Mouse (Mus musculus) T-helper 2 cell (primary cell): ENCODE data around the gene 1700012P22Rik.

Experiments
- in situ Hi-C: fragments of 300-600 bp; cut with MboI, MseI; formaldehyde crosslinking; loops from one replicate; pipeline ENCODE4 v1.15.1; 2025; ENCODE audit warnings: high pct_unique_total_duplicates

The 1700012P22Rik gene

DNA sequence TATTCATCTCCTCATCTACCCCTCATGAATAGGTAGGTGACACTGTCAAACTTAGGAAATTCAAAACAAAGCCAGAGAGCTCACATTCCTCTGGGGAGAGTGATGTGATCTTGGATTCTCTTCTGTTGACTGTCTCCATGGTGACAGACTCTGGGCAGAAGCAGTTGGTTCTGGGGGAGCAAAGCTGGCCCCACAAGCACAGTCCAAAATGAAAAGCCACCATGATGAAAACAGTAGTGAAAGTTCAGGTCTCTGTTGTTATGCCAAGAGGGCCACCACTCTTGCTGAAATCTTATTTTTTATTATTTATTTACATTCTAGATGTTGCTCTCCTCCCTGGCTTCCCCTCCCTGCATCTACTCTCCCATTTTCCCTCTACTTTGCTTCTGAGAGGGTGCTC is at the start of gene 1700012P22Rik:
Gene 1700012P22Rik (minus strand): TSS at position 101 of the 400 bp plus-strand sequence.
- in situ Hi-C loops, result no loop called here

DNA sequence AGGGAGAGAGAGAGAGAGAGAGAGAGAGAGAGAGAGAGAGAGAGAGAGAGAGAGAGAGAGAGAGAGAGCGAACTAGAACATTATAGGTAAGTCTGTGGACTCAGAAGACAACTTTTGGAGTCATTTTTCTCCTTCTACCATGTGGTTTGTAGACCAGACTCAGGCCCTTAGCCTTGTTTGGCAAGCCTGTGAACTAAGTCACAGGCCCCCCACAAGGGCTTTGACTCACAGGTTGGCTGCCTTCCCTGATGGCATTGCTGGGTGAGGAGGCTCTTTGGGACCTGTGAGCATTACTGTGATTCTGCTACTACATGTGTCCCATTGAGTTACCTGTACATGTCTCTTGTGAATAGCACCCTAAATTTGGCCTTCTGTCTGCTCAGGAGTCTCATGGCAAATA is 29.5 kb upstream of the 1700012P22Rik start:
- in situ Hi-C loops, result no loop called here

DNA sequence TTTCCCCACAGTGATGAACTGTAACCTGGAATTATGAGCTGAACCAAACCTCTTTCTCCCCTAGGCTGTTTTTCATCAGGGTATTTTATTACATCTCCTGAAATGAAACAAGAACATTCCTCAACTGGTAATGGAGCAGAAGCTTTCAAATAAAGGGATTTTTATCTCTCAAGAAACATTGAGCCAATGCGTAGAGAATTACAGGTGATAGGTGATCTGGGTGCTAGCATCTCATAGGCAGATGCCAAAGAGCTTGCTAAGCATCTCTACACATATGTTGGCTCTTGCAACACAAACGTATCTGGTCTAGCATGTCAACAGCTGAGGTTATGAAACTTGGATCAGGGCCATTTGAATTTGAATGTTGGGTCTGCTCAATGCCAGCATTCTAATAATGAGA is 26.6 kb upstream of the 1700012P22Rik start:
- in situ Hi-C loops, result no loop called here

DNA sequence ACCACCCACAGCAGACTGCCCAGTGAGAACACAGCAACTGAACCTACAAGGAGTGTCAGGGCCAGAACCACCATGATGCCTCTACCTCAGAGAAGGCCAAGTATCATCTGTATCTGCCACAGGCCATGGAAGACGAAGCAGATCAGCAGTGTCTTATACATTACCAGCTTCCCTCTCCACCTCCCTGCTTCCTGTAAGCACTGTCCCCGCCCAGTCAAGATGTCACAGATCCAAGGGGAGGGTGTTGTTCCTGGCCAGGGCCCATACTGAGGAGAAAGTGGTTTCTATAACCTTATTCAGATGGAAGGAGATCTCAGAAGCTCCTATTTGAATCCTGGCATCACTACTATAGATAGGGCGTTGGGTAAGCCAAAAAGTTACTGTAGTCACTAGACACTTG is 25.1 kb upstream of the 1700012P22Rik start, which contains the start of gene Aadacl3:
Gene Aadacl3 (minus strand): TSS at position 101 of the 400 bp plus-strand sequence.
- in situ Hi-C loops, result no loop called here

DNA sequence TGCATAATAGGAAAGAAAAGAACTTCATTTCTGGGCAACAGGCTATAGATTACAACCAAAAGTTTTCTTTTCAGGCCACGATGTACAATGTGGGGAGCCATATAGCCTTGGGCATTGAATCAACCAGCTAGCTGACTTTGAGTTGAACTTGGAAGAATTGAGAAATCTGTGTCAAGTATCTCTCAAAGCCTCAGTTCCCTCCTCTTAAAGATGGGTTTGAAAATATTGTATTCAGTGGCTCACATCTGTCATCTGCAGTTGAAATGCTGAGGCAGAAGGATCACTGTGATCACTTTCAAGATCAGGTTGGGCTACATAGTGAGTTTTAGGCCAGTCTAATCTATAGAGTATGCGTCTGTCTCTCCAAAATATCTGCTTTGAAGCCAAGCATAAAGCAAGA is 14.6 kb upstream of the 1700012P22Rik start, which contains the start of gene Gm9944:
Gene Gm9944 (minus strand): TSS at position 101 of the 400 bp plus-strand sequence.
- in situ Hi-C loops, result no loop called here

DNA sequence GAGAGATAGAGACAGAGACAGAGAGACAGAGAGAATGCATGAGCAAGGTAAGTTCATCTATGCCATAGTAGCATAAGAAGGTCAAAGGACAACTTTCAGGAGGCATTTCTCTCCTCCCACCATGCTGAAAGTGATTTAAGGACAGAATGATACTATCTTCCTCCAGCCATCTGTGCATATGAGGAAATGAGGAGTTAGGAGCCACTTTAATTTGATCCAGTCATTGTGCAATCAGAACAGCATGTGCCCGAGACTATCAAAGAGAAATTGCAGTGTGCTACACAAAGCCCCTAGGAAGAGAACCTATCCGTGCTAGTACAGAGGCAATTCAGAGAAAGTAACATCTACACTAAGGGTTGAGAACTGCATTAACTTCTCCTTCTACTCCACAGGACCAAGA is 10.0 kb upstream of the 1700012P22Rik start:
- in situ Hi-C loops, result no loop called here

DNA sequence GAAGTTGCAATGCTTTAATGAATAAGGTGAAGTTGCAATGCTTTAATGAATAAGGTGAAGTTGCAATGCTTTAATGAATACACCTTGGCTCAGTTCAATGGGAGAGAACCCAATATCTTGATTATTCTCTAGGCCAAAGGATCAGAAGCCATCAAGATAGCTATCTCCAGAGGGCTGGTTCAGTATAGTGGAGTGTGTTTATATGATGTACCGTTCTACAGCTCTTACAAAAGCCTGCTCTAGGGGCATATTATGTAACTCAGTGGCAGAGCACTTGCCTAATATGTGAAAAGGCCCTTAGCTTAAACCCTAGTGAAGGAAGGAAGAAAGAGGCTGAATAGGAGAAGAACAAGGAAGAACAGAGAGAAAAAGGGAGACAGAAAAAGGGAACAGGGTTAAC is 3.0 kb upstream of the 1700012P22Rik start:
- in situ Hi-C loops, result no loop called here

DNA sequence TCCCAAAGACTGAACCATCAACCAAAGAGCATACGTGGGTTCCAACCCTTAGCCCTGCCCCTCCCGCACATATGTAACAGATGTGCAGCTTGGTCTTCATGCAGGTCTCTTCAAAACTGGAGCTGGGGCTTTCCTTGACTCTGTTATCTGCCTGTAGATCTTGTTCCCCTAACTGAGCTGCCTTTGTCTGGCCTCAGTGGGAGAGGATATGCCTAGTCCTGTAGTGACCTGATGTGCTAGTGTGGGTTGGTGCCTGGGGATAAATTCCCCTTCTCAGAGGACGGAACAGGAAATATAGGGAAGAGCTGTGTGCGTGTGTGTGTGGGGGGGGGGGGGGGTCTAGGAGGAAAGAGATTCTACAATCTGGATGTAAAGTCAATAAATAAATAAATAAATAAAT is 2.5 kb upstream of the 1700012P22Rik start:
- in situ Hi-C loops, result no loop called here

DNA sequence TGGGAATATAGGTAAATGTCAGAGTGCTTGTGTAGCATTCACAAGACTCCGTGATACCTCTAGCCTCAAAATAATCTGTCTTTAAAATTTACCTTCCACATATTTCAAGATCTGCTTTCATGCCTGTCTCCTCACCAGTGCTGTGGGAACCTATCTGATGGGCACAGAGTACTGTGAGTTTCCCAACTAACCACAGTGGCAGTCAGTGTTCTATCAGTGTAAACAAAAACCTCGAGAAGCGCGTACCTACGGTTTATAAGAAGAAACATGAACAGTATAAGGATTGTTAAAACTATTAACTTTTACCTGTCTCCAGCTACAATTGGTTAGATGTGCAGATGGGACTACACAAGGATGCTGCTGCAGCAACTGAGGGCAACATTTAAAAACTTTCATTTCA is 5.4 kb downstream of the 1700012P22Rik start:
- in situ Hi-C loops, result no loop called here

DNA sequence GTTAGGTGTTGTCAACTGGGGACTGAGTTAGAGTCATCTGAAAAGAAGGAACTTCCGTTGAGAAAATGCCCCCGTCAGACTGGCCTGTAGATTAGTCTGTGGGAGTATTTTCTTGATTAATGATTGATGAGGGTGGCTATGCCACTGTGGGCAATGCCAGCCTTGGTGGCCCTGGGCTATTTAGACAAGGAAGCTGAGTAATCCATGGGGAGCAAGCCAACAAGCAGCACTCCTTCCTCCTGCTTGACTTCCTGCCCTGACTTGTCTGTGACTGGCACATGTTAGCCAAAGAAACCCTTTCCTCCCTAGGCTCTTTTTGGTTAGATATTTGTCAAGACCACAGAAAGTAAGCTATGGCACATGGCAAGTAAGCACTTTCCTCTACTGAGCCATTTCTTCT is 7.8 kb downstream of the 1700012P22Rik start:
- in situ Hi-C loops, result no loop called here

DNA sequence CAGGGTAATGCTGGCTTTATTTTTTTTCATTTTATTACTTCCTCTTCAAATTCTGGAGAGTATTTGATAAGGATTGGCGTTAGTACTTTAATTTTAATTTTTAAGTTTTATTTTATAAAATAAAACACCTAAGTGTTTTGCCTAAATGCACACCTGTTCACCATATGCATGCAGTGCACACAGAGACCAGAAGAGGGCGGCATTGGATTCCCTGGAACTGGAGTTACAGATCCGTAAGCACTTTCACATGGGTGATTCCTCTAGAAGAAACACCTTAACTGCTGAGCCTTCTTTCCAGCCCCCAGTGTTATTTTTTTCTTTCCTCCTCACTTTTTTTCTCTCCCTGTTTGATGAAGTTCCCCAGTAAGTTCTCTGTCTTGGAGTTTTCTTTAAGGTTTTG is 9.7 kb downstream of the 1700012P22Rik start:
- in situ Hi-C loops, result no loop called here

DNA sequence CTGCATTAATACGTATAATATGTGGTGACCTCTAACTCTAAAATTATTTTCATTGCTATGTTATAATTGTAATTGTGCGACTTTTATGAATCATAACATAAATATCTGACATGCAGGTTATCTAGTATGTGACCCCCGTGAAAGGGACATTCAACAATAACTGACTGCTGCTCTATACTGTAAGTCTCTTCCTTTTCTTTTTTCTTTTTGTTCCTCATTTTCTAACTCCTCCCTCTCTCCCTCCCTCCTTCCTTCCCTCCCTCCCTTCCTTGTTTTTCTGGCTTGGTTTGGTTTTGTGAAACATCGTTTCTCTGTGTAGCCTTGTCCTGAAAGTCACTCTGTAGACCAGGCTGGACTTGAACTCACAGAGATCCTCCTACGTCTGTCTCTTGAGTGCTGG is 14.0 kb downstream of the 1700012P22Rik start:
- in situ Hi-C loops, result no loop called here

DNA sequence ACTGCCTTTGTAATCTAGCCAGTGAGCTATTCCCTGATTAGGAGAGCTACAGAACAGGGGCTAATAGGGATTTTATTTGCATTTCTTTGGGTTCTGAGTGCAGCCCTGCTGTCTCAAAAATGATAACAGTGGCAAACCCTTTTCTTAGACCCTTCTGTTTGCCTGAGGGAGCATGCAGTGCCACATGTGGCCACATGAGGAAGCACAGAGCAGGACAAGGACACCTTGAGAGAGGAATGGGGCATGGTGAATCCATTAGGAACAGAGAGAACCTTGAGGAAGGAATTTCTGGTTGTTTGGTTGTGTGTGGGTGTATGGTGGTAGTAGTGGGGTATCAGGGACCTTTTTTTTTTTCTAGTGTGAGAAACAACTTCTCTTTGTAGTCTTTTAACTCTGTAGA is 17.9 kb downstream of the 1700012P22Rik start:
- in situ Hi-C loops, result no loop called here

DNA sequence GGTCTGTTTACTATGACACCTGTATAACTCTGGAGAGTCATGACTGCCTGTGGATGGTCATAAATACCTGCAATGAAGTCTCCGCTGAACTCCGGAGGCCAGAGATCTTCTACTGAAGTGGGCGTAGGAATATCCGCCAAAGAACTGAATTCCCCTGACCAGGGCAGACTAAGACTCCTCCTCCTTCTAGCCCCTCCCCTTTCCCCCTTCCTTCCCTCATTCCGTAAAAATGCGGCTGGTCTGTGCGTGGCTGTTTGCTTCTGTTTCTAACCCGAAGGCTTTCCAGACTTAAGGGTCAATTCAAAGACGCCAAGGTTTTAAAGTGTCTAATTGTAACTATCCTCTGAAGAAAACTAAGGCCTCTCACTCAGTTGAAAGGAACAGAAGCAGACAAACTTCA is 30.3 kb downstream of the 1700012P22Rik start, which contains the start of gene Pramef12:
Gene Pramef12 (minus strand): TSS at position 175 of the 400 bp plus-strand sequence.
- in situ Hi-C loops, result no loop called here

DNA sequence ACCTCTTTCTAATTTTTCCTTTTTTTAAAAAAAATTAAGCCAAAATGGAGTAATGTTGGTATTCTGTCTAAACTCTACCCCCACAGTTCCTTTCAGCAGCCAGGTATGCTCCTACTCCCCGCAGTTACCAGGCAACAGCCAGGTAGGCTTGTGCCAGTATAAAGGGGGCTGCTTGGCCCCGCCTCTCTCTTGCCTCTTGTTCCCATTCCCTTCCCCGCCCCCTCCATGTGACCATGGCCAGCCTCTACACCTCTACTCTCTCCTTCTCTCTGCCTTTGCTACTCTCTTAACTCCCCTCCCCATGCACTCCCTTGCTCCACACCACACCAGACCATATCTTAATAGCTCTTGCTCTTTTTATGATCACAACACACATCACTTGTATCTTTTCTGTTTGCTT is 32.3 kb downstream of the 1700012P22Rik start:
- in situ Hi-C loops, result no loop called here

DNA sequence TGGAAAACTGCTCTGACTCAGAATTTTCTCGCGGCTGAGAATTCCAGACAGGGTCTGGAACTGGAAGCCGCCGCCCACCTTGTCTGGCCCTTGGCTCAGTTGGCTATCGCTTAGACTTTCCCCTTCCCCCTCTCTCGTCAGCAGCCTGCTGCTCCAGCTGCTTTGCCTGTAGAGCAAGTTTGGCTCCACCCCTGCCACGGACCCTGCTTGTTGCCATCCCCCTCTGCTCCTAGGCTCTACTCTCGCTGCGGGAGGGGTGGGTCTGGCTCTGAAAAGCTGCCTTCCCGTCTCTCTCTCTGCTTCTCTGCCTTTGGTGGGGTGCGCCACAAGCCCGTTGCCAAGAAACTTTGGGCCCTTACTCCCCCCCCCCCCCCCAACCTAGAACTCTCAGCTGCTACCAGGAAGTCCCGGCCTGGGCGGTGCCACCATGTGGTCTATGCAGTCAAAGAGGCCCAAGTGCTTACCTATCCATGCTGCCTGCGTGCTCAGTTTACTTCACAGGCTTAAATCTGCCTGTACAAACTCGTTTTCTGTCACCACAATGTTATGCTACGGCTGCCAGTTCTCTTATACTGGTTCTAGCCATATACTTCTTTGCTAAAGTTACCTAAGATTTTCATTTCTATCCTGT is 34.0 kb downstream of the 1700012P22Rik start:
- in situ Hi-C loops, result no loop called here

DNA sequence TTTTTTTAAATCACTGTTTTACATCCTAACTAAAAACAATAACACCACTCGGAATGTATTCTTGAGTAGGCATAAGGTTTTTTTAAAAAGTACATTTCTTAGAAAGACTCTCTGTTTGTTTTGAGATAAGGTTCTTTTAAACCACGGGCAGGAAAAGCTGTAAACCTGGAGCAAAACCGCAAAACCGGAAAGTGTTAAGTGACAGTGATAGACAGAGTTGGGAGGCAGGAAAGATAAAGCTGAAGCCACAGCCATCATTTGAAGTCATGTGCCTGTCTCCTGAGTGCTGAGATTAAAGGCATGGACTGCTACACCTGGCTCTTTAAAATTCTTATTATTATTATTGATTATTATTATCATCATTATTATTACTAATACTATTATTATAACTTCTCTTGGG is 35.9 kb downstream of the 1700012P22Rik start:
- in situ Hi-C loops, result no loop called here

DNA sequence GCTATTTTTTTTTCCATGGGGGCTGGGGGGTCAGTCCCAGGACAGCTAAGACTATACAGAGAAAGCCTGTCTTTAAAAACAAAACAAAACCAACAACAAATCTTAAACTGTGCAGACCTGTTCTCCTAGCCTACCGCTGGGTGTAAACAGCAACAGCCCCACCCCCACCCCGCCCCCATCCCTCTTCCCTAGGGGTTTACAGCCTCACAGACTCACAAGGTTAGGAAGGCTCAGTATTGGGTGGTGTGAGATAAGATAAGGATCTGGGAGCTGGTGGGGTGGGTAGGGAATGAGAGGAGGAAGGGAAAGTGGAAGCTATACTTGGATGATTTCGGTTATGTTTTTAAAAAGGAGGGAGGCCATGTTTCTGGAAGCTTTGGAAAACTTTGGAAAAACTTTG is 42.3 kb downstream of the 1700012P22Rik start:
- in situ Hi-C loops, result no loop called here

DNA sequence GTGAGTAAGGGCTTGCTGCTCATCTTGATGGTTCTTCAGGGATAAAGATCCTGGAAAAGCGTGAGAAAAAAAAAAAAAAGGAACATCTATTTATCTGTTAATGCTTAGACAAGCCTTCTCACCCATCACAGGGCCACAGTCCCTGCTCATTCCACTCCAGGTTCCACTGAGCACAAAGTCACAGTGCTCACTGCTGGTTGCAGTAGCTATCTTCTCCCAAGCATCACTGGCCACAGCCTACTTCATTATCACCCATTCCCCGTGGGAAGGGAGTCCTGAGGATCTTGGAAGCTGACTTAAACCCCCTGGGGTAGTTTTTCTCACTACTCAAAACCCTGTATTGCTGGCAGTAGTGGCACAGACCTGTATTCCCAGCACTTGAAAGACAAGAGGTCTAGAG is 60.7 kb downstream of the 1700012P22Rik start, which contains the start of gene Pramef20:
Gene Pramef20 (minus strand): TSS at position 23 of the 400 bp plus-strand sequence.
- in situ Hi-C loops, result no loop called here
